Mouse (Mus musculus): ENCODE data around the gene Dnah17.

- TF ChIP-seq CTCF (IDR thresholded peaks at IDR 0.05) (no peak), POLR2A (IDR thresholded peaks at IDR 0.05; ENCODE audit: insufficient read depth, low read depth, low read length) (no peak)
Observed at GRCm38 (mm10) chr11:118140771-118141565, 10.5 kb upstream of the Dnah17 start.

Measured in heart, adult 2 months (tissue).